Mouse (Mus musculus) testis, adult 2 months (tissue): ENCODE results near the gene Dip2a.

ENCODE experiments used
- CTCF ChIP-seq: fragments of 200-500 bp; IDR thresholded peaks from 2 replicates; pipeline ENCODE4 v1.5.1; 2012; ENCODE audit warnings: low read depth, mild to moderate bottlenecking, inconsistent platforms, low read length, moderate library complexity; ENCODE audit not compliant: control insufficient read depth, insufficient read depth, insufficient replicate concordance
- POLR2A ChIP-seq: fragments of 200-500 bp; IDR thresholded peaks from 2 replicates; pipeline ENCODE4 v1.6.1; 2012; ENCODE audit warnings: low read depth, mild to moderate bottlenecking, inconsistent platforms, low read length, moderate library complexity; ENCODE audit not compliant: control insufficient read depth

DNA sequence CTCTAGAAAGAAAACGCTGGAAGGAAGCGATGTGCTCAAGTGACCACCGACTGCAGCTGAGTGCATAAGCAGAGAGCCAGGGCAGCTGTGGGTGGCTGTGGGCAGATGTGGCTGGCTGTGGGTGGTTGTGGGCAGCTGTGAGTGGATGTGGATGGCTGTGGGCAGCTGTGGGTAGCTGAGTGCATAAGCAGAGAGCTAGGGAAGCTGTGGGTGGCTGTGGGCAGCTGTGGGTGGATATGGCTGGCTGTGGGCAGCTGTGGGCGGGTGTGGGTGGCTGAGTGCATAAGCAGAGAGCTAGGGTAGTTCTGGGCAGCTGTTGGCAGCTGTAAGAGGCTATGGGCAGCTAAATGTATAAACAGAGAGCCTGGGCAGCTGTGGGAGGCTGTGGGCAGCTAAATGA lies 51.9 kb downstream of the Dip2a start:
- no peak for TF ChIP-seq CTCF
- TF ChIP-seq POLR2A = peak; percentile 1; the same call in 1 of the 2 replicates
